Mouse (Mus musculus): ENCODE measurements at regions not wholly inside any gene's neighbourhood (a gene's known extent, or its start where the extent isn't known, plus 50 kb on each side); places are given as distances from the start of the nearest gene placed in this dataset.

- DNase-seq = no peak
Measured at GRCm38 (mm10) chr11:8220618-8221017, 443.7 kb downstream of the Tns3 start.

GRCm38 (mm10) chr11:8219911-8220310 is 444.4 kb downstream of the Tns3 start:
- DNase-seq = peak; percentile 10

- peak; percentile 58 for DNase-seq
Measured at GRCm38 (mm10) chr11:8215634-8216033, 448.7 kb downstream of the Tns3 start.

- no peak for DNase-seq
Measured at GRCm38 (mm10) chr11:8214305-8214903, 449.9 kb downstream of the Tns3 start.

GRCm38 (mm10) chr11:8213130-8213529 is 451.2 kb downstream of the Tns3 start:
- DNase-seq = no peak

- DNase-seq = peak; percentile 12
Measured at GRCm38 (mm10) chr11:8212714-8213113, 451.6 kb downstream of the Tns3 start.

GRCm38 (mm10) chr11:8209041-8209440 is 455.3 kb downstream of the Tns3 start:
- no peak for DNase-seq

- peak; percentile 14 for DNase-seq
Measured at GRCm38 (mm10) chr11:8199293-8199692, 465.0 kb downstream of the Tns3 start.

All from kidney, postnatal 10 days (tissue).